Mouse (Mus musculus): ENCODE data around the gene Ccnh.

- no peak for TF ChIP-seq EP300 (IDR thresholded peaks at IDR 0.05; ENCODE audit: low read depth)
- no peak for TF ChIP-seq CTCF (IDR thresholded peaks at IDR 0.05; ENCODE audit: low read depth)
Measured at GRCm38 (mm10) chr13:85188903-85189643, at the start of gene Ccnh.

All from heart, postnatal 0 days (tissue).